Mouse (Mus musculus) left cerebral cortex, adult 6 months (tissue): ENCODE results near the gene Tomt. TPM values are rescaled to one million over a fixed set of nuclear protein-coding genes. Genes with fewer than 3 reads are reported as not detected.

Experiments
- long read RNA-seq, 2 experiments: library from polyadenylated mRNA; unstranded; transcript quantifications; one replicate each; pipeline ENCODE4 v2.0.0; 2019 to 2020
- polyA plus RNA-seq: library from polyadenylated mRNA; unstranded; fragments of <200 nt; fragmentation: Nextera tagmentation; gene quantifications from 2 replicates; pipeline ENCODE4 v1.2.3, GENCODE M21; 2021

Tomt gene
- 0.13 TPM in 1 of 2 replicates, not detected in the other for polyA plus RNA-seq
- long read RNA-seq, experiment 1: 0 reads
- long read RNA-seq, experiment 2: 0 reads

GRCm38 (mm10) chr7:101906287-101906681, at the start of gene Tomt:
TSS of gene Tomt (minus strand) at chr7:101906359.

GRCm38 (mm10) chr7:101933751-101934240, 27.6 kb upstream of the Tomt start, which contains the start of the genes Lrrc51 and Numa1:
TSS of gene Lrrc51 (minus strand) at chr7:101933895.
TSS of gene Numa1 (plus strand) at chr7:101934111.

GRCm38 (mm10) chr7:101905561-101906286, 435 bp downstream of the Tomt start, which contains the start of gene Lamtor1:
TSS of gene Lamtor1 (plus strand) at chr7:101905904.

GRCm38 (mm10) chr7:101870629-101871028, 35.5 kb downstream of the Tomt start, which contains the start of gene Folr1:
TSS of gene Folr1 (minus strand) at chr7:101870788.

GRCm38 (mm10) chr7:101863415-101863814, 42.7 kb downstream of the Tomt start, which contains the start of gene Anapc15:
TSS of gene Anapc15 (plus strand) at chr7:101863715.

GRCm38 (mm10) chr7:101857094-101857493, 49.1 kb downstream of the Tomt start, which contains the start of gene Folr2:
TSS of gene Folr2 (minus strand) at chr7:101857194.

Other genes with a start within 250 kb of the Tomt start
- 41.9 and 72.8 TPM in 2 replicates for gene Clpb, start 242.7 kb downstream of the Tomt start, polyA plus RNA-seq
- not detected in 2 replicates for gene Phox2a, start 88.0 kb downstream of the Tomt start, polyA plus RNA-seq
- 2.9 and 3.0 TPM in 2 replicates for gene Inppl1, start 68.1 kb downstream of the Tomt start, polyA plus RNA-seq
- 0.75 and 0.86 TPM in 2 replicates for gene Folr2, start 49.2 kb downstream of the Tomt start, polyA plus RNA-seq
- 31.2 and 35.8 TPM in 2 replicates for gene Anapc15, start 42.6 kb downstream of the Tomt start, polyA plus RNA-seq
- gene Folr1, start 35.6 kb downstream of the Tomt start, polyA plus RNA-seq: 1.3 and 1.7 TPM in 2 replicates
- gene Lamtor1, start 455 bp downstream of the Tomt start, polyA plus RNA-seq: 221 and 286 TPM in 2 replicates
- gene Lrrc51, start 27.5 kb upstream of the Tomt start, polyA plus RNA-seq: 11.4 and 12.6 TPM in 2 replicates
- gene Numa1, start 27.8 kb upstream of the Tomt start, polyA plus RNA-seq: 17.9 and 28.2 TPM in 2 replicates
- 0.49 and 0.93 TPM in 2 replicates for gene Il18bp, start 112.3 kb upstream of the Tomt start, polyA plus RNA-seq
- gene Rnf121, start 159.1 kb upstream of the Tomt start, polyA plus RNA-seq: 18.9 and 23.6 TPM in 2 replicates
- gene Xndc1, start 159.2 kb upstream of the Tomt start, polyA plus RNA-seq: 3.1 and 3.3 TPM in 2 replicates
- 0.08 and 0.09 TPM in 2 replicates for gene Xntrpc, start 159.4 kb upstream of the Tomt start, polyA plus RNA-seq
- not detected in 2 replicates for gene Trpc2, start 176.8 kb upstream of the Tomt start, polyA plus RNA-seq
- 0.14 TPM in 1 of 2 replicates, not detected in the other for gene Art1, start 195.4 kb upstream of the Tomt start, polyA plus RNA-seq
- 0.11 TPM in 1 of 2 replicates, not detected in the other for gene Art5, start 203.1 kb upstream of the Tomt start, polyA plus RNA-seq
- 0.42 TPM in 1 of 2 replicates, not detected in the other for gene Chrna10, start 210.5 kb upstream of the Tomt start, polyA plus RNA-seq